1 mouse cellular context compared by ENCODE assay signal in the genomic region with DNA sequence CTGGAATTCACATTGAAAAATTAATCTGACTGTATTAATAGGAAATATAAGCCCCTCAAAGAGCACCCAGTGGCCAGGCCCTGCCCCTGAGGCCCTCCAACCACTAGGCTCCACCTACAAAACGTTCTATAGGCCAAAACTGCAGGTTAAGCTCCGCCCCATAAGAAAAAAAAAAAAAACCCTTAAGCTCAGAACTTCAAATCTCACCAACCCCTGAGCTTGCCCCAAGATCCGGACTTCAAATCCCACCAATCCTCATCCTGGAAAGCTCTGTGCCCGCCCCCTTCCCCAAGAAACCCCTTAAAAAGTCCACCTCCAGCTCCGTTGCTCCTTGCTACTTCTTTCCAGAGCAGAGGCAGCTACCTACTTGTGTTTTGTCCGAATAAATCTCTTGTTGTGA.
A peak's percentile ranks its signal among the peaks of the same experiment; 100 is the strongest.
TF ChIP-seq lines count a peak whose summit lies in the region.

No protein-coding gene starts in this region.

TF ChIP-seq in MEL, 35 proteins besides CTCF, POLR2A, EP300 and RAD21:
- TF ChIP-seq ELF1 (IDR thresholded peaks at IDR 0.05; ENCODE audit: low read depth, low read length) (no peak), TBP (IDR thresholded peaks at IDR 0.05; ENCODE audit: low read depth, low read length) (peak; percentile 82), ZKSCAN1 (IDR thresholded peaks at IDR 0.05; ENCODE audit: low read depth, low read length) (0 out of 2 replicates have a peak, but pooled peaks have one; percentile 25), ZC3H11A (IDR thresholded peaks at IDR 0.05; ENCODE audit: low read depth, low read length) (no peak), MYC (IDR thresholded peaks at IDR 0.05; ENCODE audit: low read depth, low read length) (0 out of 2 replicates have a peak, but pooled peaks have one; percentile 2), ZMIZ1 (IDR thresholded peaks at IDR 0.05; ENCODE audit: low read depth, low read length) (0 out of 2 replicates have a peak, but pooled peaks have one; percentile 27), NELFE (IDR thresholded peaks at IDR 0.05; ENCODE audit: low read depth, low read length) (peak; percentile 47), UBTF (IDR thresholded peaks at IDR 0.05; ENCODE audit: borderline replicate concordance, insufficient read depth, low read depth, low read length) (no peak), RCOR1 (IDR thresholded peaks at IDR 0.05; ENCODE audit: low read depth, low read length) (no peak), ZNF384 (IDR thresholded peaks at IDR 0.05; ENCODE audit: low read depth, low read length) (peak; percentile 99), SIN3A (IDR thresholded peaks at IDR 0.05; ENCODE audit: low read length) (no peak; the same call in 1 of the 2 replicates)
